Mouse (Mus musculus) limb, embryonic 15.5 days (tissue): ENCODE measurements around the gene S1pr4. TPM values are rescaled to one million over a fixed set of nuclear protein-coding genes. Genes with fewer than 3 reads are reported as not detected.

Experiments
- ATAC-seq: fragments of 200-750 bp; cut with Nextera tagmentation; 2 replicates; pipeline ENCODE4 v1.8.0; 2017; ENCODE audit warnings: low read depth, moderate TSS enrichment; ENCODE audit not compliant: insufficient number of reproducible peaks, low FRiP score, low TSS enrichment
- H3K27ac ChIP-seq: fragments of 300-500 bp; sonication (generic); 2 replicates; pipeline ENCODE4 v1.5.1; 2015; ENCODE audit warnings: moderate library complexity, mild to moderate bottlenecking, inconsistent platforms
- H3K27me3 ChIP-seq: fragments of 300-500 bp; sonication (generic); 2 replicates; pipeline ENCODE4 v1.6.1; 2015; ENCODE audit warnings: inconsistent platforms
- H3K36me3 ChIP-seq: fragments of 300-500 bp; sonication (generic); 2 replicates; pipeline ENCODE4 v1.6.1; 2015; ENCODE audit warnings: inconsistent platforms
- H3K4me1 ChIP-seq: fragments of 300-500 bp; sonication (generic); 2 replicates; pipeline ENCODE4 v1.6.1; 2015; ENCODE audit warnings: inconsistent platforms
- H3K4me2 ChIP-seq: fragments of 300-500 bp; sonication (generic); 2 replicates; pipeline ENCODE4 v1.6.1; 2015; ENCODE audit warnings: mild to moderate bottlenecking, inconsistent platforms
- H3K4me3 ChIP-seq: fragments of 300-500 bp; sonication (generic); 2 replicates; pipeline ENCODE4 v1.5.1; 2015; ENCODE audit warnings: mild to moderate bottlenecking, inconsistent platforms
- H3K9ac ChIP-seq: fragments of 300-500 bp; sonication (generic); 2 replicates; pipeline ENCODE4 v1.6.1; 2015; ENCODE audit warnings: inconsistent platforms
- H3K9me3 ChIP-seq: fragments of 300-500 bp; sonication (generic); 2 replicates; pipeline ENCODE4 v1.6.1; 2016; ENCODE audit warnings: inconsistent platforms
- WGBS: fragments of 180-500 bp; shearing (Covaris S2); methylation state at CpG from one replicate; pipeline ENCODE4 v1.1.7; 2015; 5-methylcytosine and 5-hydroxymethylcytosine counted together
- polyA plus RNA-seq: library from polyadenylated mRNA; unstranded; fragments of >200 nt; fragmentation: Nextera tagmentation; extraction: Ambion mirVana; gene quantifications from 2 replicates; pipeline ENCODE4 v1.2.1, GENCODE M21; 2015

Gene S1pr4
- polyA plus RNA-seq, 1 experiment from 2014 or later: 0.67 TPM

DNA sequence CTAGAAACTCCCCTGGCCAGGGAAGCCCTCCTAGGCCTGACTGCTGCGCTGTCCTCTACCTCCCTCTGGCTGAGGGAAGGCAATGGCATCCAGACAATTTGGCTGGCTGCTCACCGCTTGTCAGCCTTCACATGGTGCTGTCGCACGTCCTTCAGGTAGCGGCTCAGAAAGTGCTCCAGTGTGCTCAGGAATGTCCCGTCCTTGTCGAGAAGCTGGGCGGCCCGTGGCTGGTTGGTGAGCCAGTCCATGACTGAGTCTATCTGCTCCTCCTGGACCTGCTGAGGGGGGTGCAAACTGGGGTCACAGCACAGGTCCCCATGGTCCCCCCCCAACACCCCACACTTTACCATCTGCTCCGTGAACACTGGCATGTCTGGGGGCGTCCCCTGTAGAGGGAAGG lies 11.9 kb downstream of the S1pr4 start:
- no peaks in the 10 kb centered on the region for H3K27me3 ChIP-seq
- H3K27ac ChIP-seq: no peak overlapping the region
- no peak overlapping the region for H3K9ac ChIP-seq
- ATAC-seq: no peak
- no peak overlapping the region for H3K4me3 ChIP-seq
- no peaks in the 10 kb centered on the region for H3K9me3 ChIP-seq
- WGBS: 85% methylated on average over 11 of the region's 11 CpGs
- H3K36me3 ChIP-seq: peaks cover 68% of the 10 kb centered on the region
- 0 out of 2 replicates have a peak, but pooled peaks cover 3% of the 10 kb centered on the region for H3K4me1 ChIP-seq
- no peak overlapping the region for H3K4me2 ChIP-seq

DNA sequence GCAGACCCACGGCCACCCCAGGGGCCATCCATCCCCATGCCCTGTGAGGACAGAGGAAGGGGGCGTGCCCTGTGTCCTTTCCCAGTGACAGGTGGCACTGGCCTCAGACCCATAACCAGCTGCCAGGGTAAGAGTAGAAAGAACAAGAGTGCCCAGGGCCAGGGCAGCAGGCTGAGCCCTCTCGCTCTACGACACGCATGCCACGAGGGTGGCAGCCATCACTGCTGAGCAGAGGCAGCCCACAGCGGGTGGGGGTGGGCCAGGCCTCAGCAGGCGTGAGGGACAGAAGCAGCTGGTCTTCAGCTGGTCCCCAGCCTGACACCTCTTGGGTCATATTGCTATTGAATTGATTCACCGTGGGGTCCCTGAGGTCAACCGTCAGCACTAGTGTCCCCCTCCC lies 13.4 kb downstream of the S1pr4 start:
- Histone ChIP-seq H3K9me3 (no peaks in the 10 kb centered on the region), H3K27ac (no peak overlapping the region)
- WGBS: 89% methylated on average over 10 of the region's 10 CpGs

DNA sequence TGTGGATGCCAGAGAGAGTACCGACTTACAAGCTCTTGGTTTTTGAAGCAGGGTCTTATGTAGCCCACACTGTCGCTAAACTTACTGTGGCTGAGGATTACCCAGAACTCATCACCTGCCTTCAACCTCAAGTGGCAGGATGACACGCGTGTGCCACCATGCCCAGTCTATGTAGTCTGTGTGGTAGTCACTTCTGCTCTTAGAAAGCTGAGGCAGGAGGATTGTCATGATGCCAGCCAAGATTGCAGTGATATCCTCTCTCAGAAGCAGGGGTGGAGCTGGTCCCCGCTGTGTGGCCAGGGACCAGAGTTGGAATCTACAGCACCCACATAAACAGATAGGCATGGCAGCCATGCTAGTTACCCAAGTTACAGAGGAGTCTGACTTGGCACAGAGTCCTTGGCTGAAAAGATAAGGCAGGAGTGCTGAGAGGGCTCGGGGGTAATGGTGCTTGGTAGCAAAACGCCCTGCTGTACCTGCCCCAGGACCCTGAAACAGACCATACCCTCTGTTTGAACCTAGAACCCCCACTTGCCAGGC lies 14.4 kb downstream of the S1pr4 start:
- H3K4me3 ChIP-seq: no peak overlapping the region
- ATAC-seq: no peak
- H3K4me1 ChIP-seq: peaks cover 9% of the 10 kb centered on the region
- no peaks in the 10 kb centered on the region for H3K9me3 ChIP-seq
- H3K27me3 ChIP-seq: peaks cover 20% of the 10 kb centered on the region
- no peak overlapping the region for H3K9ac ChIP-seq
- H3K36me3 ChIP-seq: peaks cover 43% of the 10 kb centered on the region
- 76% methylated on average over 7 of the region's 7 CpGs for WGBS
- H3K4me2 ChIP-seq: no peak overlapping the region
- no peak overlapping the region for H3K27ac ChIP-seq

More for the DNA sequence above, 13.4 kb downstream of the S1pr4 start:
- Histone ChIP-seq H3K4me3 (no peak overlapping the region), H3K4me2 (no peak overlapping the region), H3K36me3 (peaks cover 52% of the 10 kb centered on the region), H3K9ac (no peak overlapping the region), H3K4me1 (peaks cover 9% of the 10 kb centered on the region), H3K27me3 (peaks cover 10% of the 10 kb centered on the region)
- no peak for ATAC-seq

DNA sequence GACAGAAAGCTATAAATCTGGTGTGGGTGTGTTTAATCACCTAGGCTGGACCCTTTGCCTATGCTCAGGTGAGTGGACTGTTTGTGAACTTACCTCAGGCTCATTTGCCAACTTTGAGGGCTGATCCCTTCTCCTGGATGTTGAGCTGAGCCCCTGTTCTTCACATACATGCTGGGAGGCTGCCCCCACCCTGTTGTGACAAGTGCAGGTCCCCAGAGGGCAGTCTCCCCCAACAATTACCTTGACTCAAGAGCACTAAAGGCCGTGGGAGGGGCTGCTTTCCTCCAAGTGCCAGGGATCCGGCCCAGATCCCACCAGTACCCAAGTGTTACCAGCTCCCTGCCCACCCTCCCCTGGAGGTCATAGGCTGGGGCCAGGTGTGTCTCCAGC lies 14.9 kb downstream of the S1pr4 start:
- Histone ChIP-seq H3K27ac (no peak overlapping the region), H3K36me3 (peaks cover 38% of the 10 kb centered on the region), H3K27me3 (peaks cover 25% of the 10 kb centered on the region), H3K4me1 (peaks cover 9% of the 10 kb centered on the region), H3K9ac (no peak overlapping the region), H3K4me3 (no peak overlapping the region), H3K4me2 (no peak overlapping the region), H3K9me3 (no peaks in the 10 kb centered on the region)
- ATAC-seq: no peak
- whole genome bisulfite sequencing: 10% methylated on average over 2 of the region's 2 CpGs

DNA sequence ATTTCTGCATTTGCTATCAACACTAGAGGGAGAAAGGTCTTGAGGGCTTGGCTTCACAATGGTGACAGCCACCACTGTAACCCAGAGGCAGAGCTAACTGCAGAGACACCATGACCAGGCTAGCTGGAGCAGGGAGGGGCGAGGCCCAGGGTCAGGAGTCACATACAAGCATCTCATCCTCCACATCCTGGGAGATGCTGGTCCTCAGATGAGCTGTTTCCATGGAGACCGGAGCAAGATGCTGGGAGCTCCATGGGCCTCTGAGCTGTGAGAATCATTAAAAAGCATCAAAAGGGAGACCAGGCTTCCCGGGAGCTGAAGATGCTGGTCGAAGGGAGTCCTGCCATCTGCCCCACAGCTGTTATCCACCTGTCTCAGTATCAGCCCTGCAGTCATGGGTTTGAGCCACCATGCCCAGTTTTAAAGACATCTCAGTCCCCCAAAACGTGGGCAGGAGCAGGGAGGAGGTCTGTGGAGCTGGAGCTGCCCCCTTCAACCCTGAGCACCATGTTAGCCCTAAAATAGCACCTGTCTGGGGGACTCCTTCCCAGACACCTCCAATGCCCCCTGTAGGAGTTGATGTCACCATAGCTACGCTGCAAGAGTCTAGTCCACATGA lies 15.4 kb downstream of the S1pr4 start:
- ATAC-seq: no peak
- H3K4me1 ChIP-seq: peaks cover 9% of the 10 kb centered on the region
- H3K9me3 ChIP-seq: no peaks in the 10 kb centered on the region
- H3K4me3 ChIP-seq: no peak overlapping the region
- H3K27ac ChIP-seq: no peak overlapping the region
- 55% methylated on average over 6 of the region's 6 CpGs for WGBS
- peaks cover 33% of the 10 kb centered on the region for H3K36me3 ChIP-seq
- peaks cover 29% of the 10 kb centered on the region for H3K27me3 ChIP-seq
- H3K9ac ChIP-seq: no peak overlapping the region
- H3K4me2 ChIP-seq: no peak overlapping the region

DNA sequence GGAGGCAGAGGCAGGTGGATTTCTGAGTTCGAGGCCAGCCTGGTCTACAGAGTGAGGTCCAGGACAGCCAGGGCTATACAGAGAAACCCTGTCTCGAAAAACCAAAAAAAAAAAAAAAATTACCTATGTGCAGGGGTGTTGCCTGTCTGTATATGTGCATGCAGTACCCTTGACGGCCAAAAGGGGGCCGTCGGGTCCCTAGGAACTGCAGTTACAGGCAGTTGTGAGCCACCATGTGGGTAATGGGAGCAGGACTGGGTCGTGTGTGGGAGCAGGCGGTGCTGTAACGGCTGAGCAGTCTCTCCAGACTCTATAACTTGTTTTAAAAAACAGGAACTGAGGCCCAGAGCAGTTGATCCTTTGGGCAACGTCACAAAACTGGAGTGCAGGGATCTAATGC lies 15.9 kb downstream of the S1pr4 start:
- Histone ChIP-seq H3K9ac (no peak overlapping the region), H3K9me3 (no peaks in the 10 kb centered on the region), H3K4me1 (peaks cover 9% of the 10 kb centered on the region), H3K36me3 (peaks cover 27% of the 10 kb centered on the region), H3K4me2 (no peak overlapping the region), H3K4me3 (no peak overlapping the region), H3K27ac (no peak overlapping the region), H3K27me3 (peaks cover 29% of the 10 kb centered on the region)
- 22% methylated on average over 9 of the region's 9 CpGs for WGBS
- ATAC-seq: no peak

DNA sequence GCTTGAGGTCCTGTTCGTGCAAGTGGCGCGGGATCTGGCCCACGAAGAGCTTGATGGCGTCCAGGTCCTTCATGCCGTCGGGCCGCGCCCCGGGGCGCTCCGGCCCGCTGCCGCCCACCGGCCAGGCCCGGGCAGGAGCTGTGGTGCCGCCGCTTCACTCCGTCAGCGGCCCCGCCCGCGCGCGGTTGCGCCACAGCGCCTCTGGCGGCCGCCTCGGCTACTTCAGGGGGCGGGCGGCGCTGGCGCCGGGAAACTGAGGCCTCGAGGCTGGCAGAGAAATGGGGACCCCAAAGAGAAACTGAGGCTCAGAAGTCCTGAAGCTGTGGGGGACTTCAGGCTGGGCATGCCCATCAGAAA lies 17.4 kb downstream of the S1pr4 start, which contains the start of gene Celf5:
Gene Celf5, minus strand, starts transcription at position 177 of the 357 bp plus-strand sequence.
- Histone ChIP-seq H3K4me2 (peak within 1 kb of the TSS; percentile 87), H3K4me1 (peaks cover 9% of the 10 kb centered on the region), H3K9me3 (no peaks in the 10 kb centered on the region), H3K27me3 (peaks cover 43% of the 10 kb centered on the region), H3K9ac (peak within 1 kb of the TSS; percentile 58), H3K36me3 (peaks cover 13% of the 10 kb centered on the region), H3K27ac (no peak within 1 kb of the TSS), H3K4me3 (peak within 1 kb of the TSS; percentile 52)
- no peak for ATAC-seq
- under 1% methylated on average over 36 of the region's 36 CpGs for WGBS

DNA sequence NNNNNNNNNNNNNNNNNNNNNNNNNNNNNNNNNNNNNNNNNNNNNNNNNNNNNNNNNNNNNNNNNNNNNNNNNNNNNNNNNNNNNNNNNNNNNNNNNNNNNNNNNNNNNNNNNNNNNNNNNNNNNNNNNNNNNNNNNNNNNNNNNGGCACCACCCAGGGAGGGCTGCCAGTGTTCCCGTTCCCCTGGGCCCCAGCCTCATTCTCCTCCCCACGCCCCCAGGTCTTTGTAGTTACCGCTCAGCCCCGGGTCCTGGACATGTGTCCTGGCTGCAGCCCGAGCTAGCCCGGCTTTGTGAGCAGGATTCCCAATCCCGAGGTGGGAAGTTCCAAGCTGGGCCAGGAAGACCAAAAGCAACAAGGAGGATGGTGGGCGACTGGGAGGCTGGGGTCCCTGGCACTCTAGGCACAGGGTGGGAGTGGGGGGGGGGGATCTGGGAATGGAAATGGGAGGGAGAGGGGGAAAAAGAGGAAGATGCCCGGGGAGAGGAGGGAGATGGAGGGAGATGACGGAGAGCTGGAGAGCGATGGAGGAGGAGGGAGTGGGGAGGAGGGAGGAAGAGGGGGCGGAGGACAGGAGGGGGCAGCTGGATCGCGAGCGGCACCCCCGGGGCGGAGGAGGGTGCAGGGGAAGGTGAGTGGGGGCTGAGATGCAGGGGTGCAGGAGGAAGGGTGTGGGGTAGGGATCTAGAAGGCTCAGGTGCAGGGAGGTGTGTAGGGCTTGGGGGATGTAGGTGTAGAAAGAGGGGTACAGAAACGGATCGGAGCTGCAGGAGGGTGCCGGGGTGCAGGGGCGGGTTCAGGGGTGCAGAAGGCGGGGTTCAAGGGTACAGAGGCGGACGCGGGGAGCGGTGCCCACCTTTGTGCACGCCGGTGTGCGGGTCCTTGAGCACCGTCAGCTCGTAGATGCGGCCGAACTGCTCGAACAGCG lies 18.1 kb downstream of the S1pr4 start:
- Histone ChIP-seq H3K4me3 (peak overlapping the region; percentile 52), H3K4me1 (peaks cover 12% of the 10 kb centered on the region), H3K4me2 (peak overlapping the region; percentile 87), H3K36me3 (peaks cover 6% of the 10 kb centered on the region), H3K9me3 (no peaks in the 10 kb centered on the region), H3K27ac (no peak overlapping the region), H3K27me3 (peaks cover 49% of the 10 kb centered on the region), H3K9ac (peak overlapping the region; percentile 58)
- WGBS: 4% methylated on average over 35 of the region's 35 CpGs
- ATAC-seq: no peak

DNA sequence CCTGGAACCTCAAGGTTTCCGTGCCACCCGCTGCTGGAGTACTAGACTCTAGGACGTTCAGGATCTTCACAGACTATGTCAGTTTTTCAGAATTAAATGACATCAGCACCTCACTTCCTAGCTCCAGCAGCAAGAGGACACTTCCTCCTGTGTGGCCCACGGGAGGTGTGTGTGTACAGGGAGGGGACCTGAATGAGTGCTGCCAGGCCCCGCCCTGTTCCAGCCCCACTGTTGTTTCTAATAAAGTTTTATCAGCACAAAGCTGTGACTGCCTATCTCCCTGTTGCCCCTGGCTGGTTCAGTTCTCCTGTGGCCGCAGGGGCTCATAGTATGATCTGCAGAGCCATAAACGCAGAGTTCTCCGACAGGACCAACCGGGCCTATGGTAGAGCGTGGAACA lies 25.5 kb downstream of the S1pr4 start:
- H3K4me3 ChIP-seq: no peak overlapping the region
- H3K27me3 ChIP-seq: peaks cover 89% of the 10 kb centered on the region
- no peaks in the 10 kb centered on the region for H3K9me3 ChIP-seq
- no peak overlapping the region for H3K27ac ChIP-seq
- peaks cover 11% of the 10 kb centered on the region for H3K4me1 ChIP-seq
- no peak overlapping the region for H3K4me2 ChIP-seq
- H3K36me3 ChIP-seq: no peaks in the 10 kb centered on the region
- 75% methylated on average over 10 of the region's 10 CpGs for WGBS
- no peak for ATAC-seq
- H3K9ac ChIP-seq: no peak overlapping the region

DNA sequence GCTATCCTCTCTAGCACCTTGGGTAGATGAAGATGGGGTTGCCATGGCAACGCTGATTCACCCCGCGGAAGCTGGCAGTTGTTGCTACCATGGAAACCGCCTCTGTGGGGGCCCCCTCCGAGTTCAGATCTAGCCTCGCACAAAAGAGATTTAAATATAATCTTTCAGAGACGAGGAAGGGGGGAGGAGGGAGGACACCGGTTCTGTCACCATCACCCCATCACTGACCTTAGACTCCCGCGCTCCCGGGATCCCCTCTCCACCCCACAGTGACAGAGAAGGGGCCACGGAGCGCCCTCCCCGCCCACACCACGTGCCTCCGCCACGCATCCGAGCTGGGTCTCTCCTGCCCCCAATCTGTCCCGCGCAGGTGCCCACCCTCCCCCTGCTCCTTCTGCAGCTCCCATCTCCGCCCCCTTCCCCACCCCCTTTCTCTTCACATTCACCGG lies 26.9 kb downstream of the S1pr4 start:
- WGBS: 1% methylated on average over 21 of the region's 22 CpGs
- Histone ChIP-seq H3K36me3 (no peaks in the 10 kb centered on the region), H3K9me3 (no peaks in the 10 kb centered on the region), H3K4me3 (no peak overlapping the region), H3K9ac (no peak overlapping the region), H3K27me3 (peaks cover 94% of the 10 kb centered on the region), H3K4me2 (no peak overlapping the region), H3K4me1 (peaks cover 11% of the 10 kb centered on the region), H3K27ac (no peak overlapping the region)
- no peak for ATAC-seq

DNA sequence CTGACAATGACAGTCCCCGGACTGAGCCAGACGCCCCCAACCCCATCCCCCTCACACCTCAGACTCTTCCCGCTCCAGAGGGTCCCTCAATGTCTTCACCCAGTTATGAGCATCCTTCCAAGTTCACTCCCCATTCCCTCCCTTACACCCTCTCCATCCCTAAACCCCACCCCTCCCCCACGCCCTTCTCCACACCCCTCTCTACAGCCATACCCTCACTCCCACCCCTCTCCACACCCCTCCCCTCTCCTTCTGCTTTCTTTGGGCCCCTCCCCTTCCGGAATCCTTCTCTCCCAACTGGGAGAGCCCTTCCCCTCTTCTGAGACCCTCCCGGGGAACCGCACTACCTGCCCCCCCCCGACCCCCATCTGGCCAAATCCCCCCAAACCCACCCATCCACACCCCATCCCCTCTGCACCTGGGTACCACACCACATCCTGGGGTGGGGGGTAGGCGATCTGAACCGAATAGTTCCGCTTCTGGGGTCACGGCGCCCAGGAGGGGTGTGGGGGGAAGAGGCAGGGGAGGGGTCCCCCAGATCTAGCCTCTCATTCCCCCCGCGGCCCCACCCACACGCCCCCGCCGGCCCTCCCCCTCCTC lies 27.4 kb downstream of the S1pr4 start:
- Histone ChIP-seq H3K4me2 (no peak overlapping the region), H3K27me3 (peaks cover 94% of the 10 kb centered on the region), H3K27ac (no peak overlapping the region), H3K9ac (no peak overlapping the region), H3K36me3 (no peaks in the 10 kb centered on the region), H3K4me3 (no peak overlapping the region), H3K4me1 (peaks cover 11% of the 10 kb centered on the region), H3K9me3 (no peaks in the 10 kb centered on the region)
- no peak for ATAC-seq
- WGBS: 6% methylated on average over 16 of the region's 18 CpGs

DNA sequence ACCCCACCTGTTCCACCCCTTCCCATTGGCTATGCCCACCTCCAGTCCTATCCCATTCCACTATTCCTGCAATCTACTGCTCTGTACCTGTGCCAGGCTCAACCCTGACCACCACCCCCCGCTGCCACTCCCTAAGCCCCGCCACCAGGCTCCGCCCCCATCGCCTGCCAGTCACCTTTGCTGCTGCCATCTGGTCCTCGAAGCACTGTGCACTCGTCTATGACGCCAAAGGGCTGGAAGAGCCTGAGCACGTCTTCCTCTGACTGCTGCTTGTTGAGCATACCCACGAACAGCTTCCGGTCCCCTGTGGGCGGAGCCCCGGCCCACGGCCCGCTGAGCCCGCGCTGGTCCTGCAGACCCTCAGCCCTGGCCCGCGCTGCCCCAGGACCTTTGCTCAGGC lies 29.5 kb downstream of the S1pr4 start:
- H3K27me3 ChIP-seq: peaks cover 96% of the 10 kb centered on the region
- H3K36me3 ChIP-seq: no peaks in the 10 kb centered on the region
- no peak overlapping the region for H3K4me2 ChIP-seq
- H3K4me1 ChIP-seq: peaks cover 8% of the 10 kb centered on the region
- no peak overlapping the region for H3K9ac ChIP-seq
- no peak for ATAC-seq
- 46% methylated on average over 18 of the region's 18 CpGs for WGBS
- no peaks in the 10 kb centered on the region for H3K9me3 ChIP-seq
- H3K27ac ChIP-seq: no peak overlapping the region
- H3K4me3 ChIP-seq: no peak overlapping the region
